Mouse (Mus musculus): ENCODE results near the gene Vps37b. TPM values are rescaled to one million over a fixed set of nuclear protein-coding genes. Genes with fewer than 3 reads are reported as not detected.

Vps37b gene
- polyA plus RNA-seq, 1 experiment from 2014 or later, result 31.5 TPM

DNA sequence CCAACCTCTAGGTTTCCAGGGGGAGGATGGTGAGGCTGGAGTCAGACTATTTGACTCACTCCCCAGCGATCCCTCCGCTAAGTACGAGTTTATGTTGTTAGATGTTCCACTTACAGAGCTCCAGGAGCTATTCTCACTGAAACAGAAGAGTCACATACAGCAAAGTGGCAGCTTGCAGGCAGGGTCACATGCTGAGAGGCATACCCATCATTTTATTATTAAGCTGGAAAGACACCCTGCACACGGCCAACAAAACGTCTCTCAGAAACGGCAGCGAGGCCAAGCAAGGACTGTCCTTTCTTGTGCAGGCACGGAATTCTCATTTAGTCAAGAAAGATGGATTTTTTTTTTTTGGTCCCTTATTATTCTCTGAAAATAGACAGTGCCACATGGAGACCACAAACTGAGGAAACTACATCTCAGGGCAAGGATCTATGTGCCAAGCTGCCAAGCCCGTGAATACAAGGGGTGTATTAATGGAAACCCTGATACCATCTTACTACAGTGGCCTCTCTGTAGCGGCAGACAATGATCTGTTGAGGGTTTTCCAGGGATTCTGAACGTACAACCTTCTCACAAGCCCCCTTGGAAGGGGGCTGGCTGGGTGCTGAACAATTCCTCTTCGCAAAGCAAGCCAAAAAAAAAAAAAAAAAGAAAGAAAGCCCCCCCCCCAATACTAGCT is 1.5 kb downstream of the Vps37b start:
- Histone ChIP-seq H3K36me3 (ENCODE audit: control insufficient read depth, insufficient read depth, low read length) (peaks cover 5% of the 10 kb centered on the region; the same call in 1 of the 2 replicates), H3K4me1 (ENCODE audit: control insufficient read depth, insufficient read depth, low read length) (peaks cover 36% of the 10 kb centered on the region), H3K4me2 (replicated peaks; ENCODE audit: low read depth, low read length) (peak overlapping the region; percentile 81), H3K4me3 (ENCODE audit: low read depth, low read length) (peak overlapping the region; percentile 91), H3K9me3 (ENCODE audit: control insufficient read depth, low read depth, low read length) (no peaks in the 10 kb centered on the region), H3K9ac (replicated peaks; ENCODE audit: low read depth, low read length) (peak overlapping the region; percentile 90), H3K27ac (ENCODE audit: low read length) (peak overlapping the region; percentile 91; the same call in 1 of the 2 replicates), H3K27me3 (ENCODE audit: control insufficient read depth, insufficient read depth, low read length) (no peaks in the 10 kb centered on the region)
- WGBS, result 51% methylated on average over 12 of the region's 12 CpGs
- ATAC-seq (ENCODE audit: insufficient number of reproducible peaks, insufficient read depth, low FRiP score, low read depth), result no peak

DNA sequence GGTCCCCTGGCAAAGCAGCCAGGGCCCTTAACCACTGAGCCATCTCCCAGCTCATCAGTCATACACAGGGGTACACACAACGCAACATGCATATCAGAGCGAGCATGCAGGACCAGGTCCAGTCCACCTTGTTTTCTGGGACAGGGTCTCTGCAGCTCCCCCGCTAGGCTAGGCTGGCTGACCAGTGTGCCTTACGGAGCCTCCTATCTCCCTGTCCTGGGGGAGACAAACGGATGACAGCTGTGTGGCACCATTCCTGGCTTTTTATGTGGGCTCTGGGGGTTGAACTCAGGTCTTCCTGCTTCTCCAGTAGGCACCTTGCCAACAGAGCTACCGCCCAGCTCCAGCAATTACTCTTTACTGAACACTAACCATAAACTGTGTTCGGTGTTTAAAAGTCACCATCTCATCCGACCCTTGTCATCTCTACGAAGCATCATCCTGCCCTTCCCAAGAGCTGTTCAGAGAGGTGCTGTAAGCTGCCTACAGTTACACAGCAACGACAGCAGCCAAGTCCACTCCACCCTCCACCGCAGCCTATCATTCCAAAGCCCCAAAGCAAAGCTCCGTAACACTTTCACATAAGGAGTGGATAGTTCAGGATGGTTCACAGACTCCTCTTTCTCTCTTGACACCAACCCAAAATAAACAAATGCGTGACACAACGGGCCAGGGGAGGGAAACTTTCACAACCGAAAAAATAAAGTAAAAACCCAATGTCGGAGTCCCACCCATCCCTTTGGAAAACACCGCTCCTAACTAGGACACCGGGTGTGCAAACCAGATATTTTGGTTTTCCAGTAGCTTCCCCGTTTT is 2.6 kb downstream of the Vps37b start:
- H3K4me3 ChIP-seq (ENCODE audit: low read depth, low read length), result no peak overlapping the region

DNA sequence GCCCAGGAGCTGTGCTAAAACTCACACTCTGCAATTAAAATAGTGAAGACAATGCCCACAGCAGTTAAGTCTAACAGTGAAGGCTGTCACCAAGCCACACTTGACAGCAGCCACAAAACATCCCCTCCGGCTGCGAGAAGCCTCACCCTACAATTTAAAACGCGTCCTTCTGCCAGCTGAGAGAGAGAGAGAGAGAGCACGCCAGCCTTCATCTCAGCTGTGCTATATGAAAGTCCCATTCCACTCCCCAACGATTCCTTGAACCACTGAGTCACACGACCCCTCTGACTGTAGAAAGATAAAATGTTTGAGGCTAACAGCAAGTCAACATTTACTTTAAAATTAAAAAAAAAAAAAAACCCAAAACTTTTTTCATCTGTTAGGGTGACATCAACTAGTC is 3.4 kb downstream of the Vps37b start:
- H3K27ac ChIP-seq (ENCODE audit: low read length), result no peak overlapping the region
- ATAC-seq (ENCODE audit: insufficient number of reproducible peaks, insufficient read depth, low FRiP score, low read depth), result no peak
- H3K4me3 ChIP-seq (ENCODE audit: low read depth, low read length), result no peak overlapping the region
- H3K9me3 ChIP-seq (ENCODE audit: control insufficient read depth, low read depth, low read length), result no peaks in the 10 kb centered on the region
- H3K4me2 ChIP-seq (replicated peaks; ENCODE audit: low read depth, low read length), result no peak overlapping the region
- 72% methylated on average over 7 of the region's 7 CpGs for WGBS
- no peaks in the 10 kb centered on the region for H3K27me3 ChIP-seq (ENCODE audit: control insufficient read depth, insufficient read depth, low read length)
- H3K36me3 ChIP-seq (ENCODE audit: control insufficient read depth, insufficient read depth, low read length), result peaks cover 5% of the 10 kb centered on the region; the same call in 1 of the 2 replicates
- no peak overlapping the region for H3K9ac ChIP-seq (replicated peaks; ENCODE audit: low read depth, low read length)
- H3K4me1 ChIP-seq (ENCODE audit: control insufficient read depth, insufficient read depth, low read length), result peaks cover 36% of the 10 kb centered on the region

More for the DNA sequence above, 2.6 kb downstream of the Vps37b start:
- Histone ChIP-seq H3K36me3 (ENCODE audit: control insufficient read depth, insufficient read depth, low read length) (peaks cover 5% of the 10 kb centered on the region; the same call in 1 of the 2 replicates), H3K9ac (replicated peaks; ENCODE audit: low read depth, low read length) (no peak overlapping the region), H3K4me1 (ENCODE audit: control insufficient read depth, insufficient read depth, low read length) (peaks cover 36% of the 10 kb centered on the region), H3K9me3 (ENCODE audit: control insufficient read depth, low read depth, low read length) (no peaks in the 10 kb centered on the region), H3K27me3 (ENCODE audit: control insufficient read depth, insufficient read depth, low read length) (no peaks in the 10 kb centered on the region), H3K4me2 (replicated peaks; ENCODE audit: low read depth, low read length) (peak overlapping the region; percentile 81; the same call in 1 of the 2 replicates), H3K27ac (ENCODE audit: low read length) (no peak overlapping the region)
- 79% methylated on average over 19 of the region's 19 CpGs for WGBS
- ATAC-seq (ENCODE audit: insufficient number of reproducible peaks, insufficient read depth, low FRiP score, low read depth), result no peak

DNA sequence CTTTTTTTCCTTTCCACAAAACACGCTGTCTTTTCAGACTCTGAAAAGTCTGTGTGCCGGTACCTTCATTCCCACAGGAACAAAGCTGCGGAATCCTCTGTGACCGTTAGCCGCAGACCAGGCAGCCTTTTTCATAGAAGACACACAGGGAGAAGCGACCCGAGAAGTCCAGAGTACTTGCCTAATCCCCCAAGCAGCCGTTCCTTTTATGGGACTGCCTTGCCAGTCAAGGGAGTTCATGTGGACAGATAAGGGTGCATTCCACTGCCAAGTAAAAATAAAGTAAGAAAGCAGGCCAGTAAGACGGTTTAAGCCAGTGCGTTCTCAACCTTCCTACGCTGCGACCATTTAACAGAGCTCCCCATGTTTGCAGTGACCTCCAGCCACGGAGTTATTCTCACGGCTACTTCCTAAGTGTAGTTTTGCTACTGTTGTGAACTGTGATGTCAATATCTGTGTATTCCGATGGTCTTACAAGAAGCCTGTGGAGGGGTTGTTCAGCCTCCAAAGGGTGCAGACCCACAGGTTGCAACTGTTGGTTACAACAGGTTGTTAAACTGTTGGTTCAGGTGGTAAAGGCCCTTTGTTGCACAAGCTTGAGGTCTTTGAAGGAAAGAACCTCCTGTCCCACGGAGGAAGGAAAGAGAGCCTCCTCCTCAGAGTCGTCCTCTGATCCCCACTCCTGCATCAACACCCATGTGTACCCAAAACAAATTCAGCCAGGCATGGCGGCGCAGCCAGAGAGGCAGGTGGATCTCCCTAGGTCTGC is 4.2 kb downstream of the Vps37b start:
- no peak overlapping the region for H3K4me3 ChIP-seq (ENCODE audit: low read depth, low read length)
- H3K4me1 ChIP-seq (ENCODE audit: control insufficient read depth, insufficient read depth, low read length), result peaks cover 36% of the 10 kb centered on the region
- 0 out of 2 replicates have a peak overlapping the region, but pooled peaks have one; percentile 5 for H3K4me2 ChIP-seq (replicated peaks; ENCODE audit: low read depth, low read length)
- H3K9me3 ChIP-seq (ENCODE audit: control insufficient read depth, low read depth, low read length), result no peaks in the 10 kb centered on the region
- H3K27ac ChIP-seq (ENCODE audit: low read length), result no peak overlapping the region
- no peaks in the 10 kb centered on the region for H3K27me3 ChIP-seq (ENCODE audit: control insufficient read depth, insufficient read depth, low read length)
- 74% methylated on average over 19 of the region's 19 CpGs for WGBS
- no peak for ATAC-seq (ENCODE audit: insufficient number of reproducible peaks, insufficient read depth, low FRiP score, low read depth)
- no peak overlapping the region for H3K9ac ChIP-seq (replicated peaks; ENCODE audit: low read depth, low read length)
- peaks cover 5% of the 10 kb centered on the region; the same call in 1 of the 2 replicates for H3K36me3 ChIP-seq (ENCODE audit: control insufficient read depth, insufficient read depth, low read length)

DNA sequence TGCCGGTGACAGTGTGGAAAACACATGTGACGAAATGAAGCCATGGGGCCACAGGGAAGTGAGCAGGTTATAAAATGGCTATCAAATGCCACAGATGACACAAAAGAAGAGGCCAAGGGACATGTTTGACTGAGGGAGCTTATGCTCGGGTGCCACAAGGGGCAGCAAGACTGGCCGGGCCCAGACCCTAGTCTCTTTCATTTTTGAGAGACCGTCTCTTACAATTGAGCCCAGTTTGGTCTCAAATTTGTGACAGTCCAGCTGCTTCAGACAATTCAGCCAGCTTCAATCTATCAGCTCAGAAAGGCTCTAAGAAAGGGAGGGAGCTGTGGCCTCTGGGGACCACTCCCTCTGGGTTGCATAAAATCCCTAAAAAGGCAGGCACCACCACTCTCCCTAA is 5.5 kb downstream of the Vps37b start:
- Histone ChIP-seq H3K4me1 (ENCODE audit: control insufficient read depth, insufficient read depth, low read length) (peaks cover 36% of the 10 kb centered on the region), H3K4me3 (ENCODE audit: low read depth, low read length) (no peak overlapping the region), H3K36me3 (ENCODE audit: control insufficient read depth, insufficient read depth, low read length) (peaks cover 8% of the 10 kb centered on the region; the same call in 1 of the 2 replicates), H3K27ac (ENCODE audit: low read length) (no peak overlapping the region), H3K4me2 (replicated peaks; ENCODE audit: low read depth, low read length) (no peak overlapping the region), H3K27me3 (ENCODE audit: control insufficient read depth, insufficient read depth, low read length) (no peaks in the 10 kb centered on the region), H3K9ac (replicated peaks; ENCODE audit: low read depth, low read length) (no peak overlapping the region), H3K9me3 (ENCODE audit: control insufficient read depth, low read depth, low read length) (no peaks in the 10 kb centered on the region)
- ATAC-seq (ENCODE audit: insufficient number of reproducible peaks, insufficient read depth, low FRiP score, low read depth), result no peak
- WGBS, result 77% methylated on average over 5 of the region's 5 CpGs

DNA sequence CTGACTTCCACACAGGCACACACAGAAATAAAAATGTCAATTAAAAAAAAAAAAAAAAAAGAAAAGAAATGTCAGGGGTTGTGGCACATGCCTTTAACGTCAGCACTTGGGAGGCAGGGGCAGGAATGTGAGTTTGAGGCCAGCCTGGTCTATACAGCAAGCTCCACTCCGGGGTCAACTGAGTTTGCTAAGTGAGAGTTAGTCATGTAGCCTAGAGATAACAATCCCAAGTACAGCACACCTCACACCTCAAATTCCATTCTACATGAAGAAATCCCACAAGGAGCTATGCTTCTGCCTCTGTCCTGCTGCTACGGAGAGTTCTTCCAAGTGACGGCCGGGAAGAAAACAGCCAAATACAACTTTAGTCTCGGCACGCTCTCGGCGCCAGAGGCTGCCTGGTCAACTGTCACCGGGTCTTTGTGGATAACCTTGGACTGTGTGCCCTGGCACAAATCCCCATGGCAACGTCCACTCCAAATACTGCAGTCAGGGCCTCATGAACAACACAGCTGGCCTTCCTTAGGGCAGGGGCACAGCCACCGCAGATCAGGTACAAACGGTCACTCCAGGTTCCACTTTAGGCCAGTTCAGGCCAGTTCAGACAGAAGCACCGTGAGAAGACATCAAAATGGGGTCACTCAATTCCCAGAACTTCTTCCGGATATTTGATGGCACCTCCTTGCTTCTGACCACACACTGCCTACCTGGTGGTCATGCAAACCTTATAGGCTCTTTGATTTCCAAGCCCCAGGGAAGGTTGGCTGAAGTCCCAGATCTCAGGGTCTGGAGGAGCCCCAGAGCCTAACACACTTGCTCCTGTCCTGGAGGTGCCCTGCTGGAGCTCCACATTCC is 6.3 kb downstream of the Vps37b start:
- Histone ChIP-seq H3K9me3 (ENCODE audit: control insufficient read depth, low read depth, low read length) (no peaks in the 10 kb centered on the region), H3K36me3 (ENCODE audit: control insufficient read depth, insufficient read depth, low read length) (peaks cover 8% of the 10 kb centered on the region; the same call in 1 of the 2 replicates), H3K27me3 (ENCODE audit: control insufficient read depth, insufficient read depth, low read length) (no peaks in the 10 kb centered on the region), H3K4me3 (ENCODE audit: low read depth, low read length) (no peak overlapping the region), H3K4me1 (ENCODE audit: control insufficient read depth, insufficient read depth, low read length) (peaks cover 33% of the 10 kb centered on the region), H3K27ac (ENCODE audit: low read length) (no peak overlapping the region), H3K4me2 (replicated peaks; ENCODE audit: low read depth, low read length) (no peak overlapping the region), H3K9ac (replicated peaks; ENCODE audit: low read depth, low read length) (no peak overlapping the region)
- 88% methylated on average over 15 of the region's 15 CpGs for WGBS
- ATAC-seq (ENCODE audit: insufficient number of reproducible peaks, insufficient read depth, low FRiP score, low read depth), result 0 out of 2 replicates have a peak, but pooled peaks have one; percentile 42

DNA sequence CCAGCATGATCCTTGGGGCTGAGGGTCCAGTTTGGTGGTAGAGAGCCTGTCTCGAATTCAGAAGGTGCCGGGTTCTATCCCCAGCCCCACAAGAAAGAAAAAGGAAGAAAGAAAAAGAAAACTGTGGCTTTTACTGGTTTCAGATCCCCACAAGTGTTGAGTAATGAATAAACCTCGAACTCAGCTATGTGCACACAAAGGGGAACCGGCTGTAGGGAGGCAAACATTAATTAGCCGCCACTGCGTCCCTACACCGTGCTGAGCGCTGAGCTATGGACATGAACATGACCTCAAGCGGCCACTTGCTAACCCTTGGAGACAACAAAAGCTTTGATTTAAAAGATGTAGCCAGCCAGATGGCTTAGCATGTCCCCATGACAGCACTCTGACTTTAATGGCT is 6.9 kb downstream of the Vps37b start:
- ATAC-seq (ENCODE audit: insufficient number of reproducible peaks, insufficient read depth, low FRiP score, low read depth), result no peak
- Histone ChIP-seq H3K4me3 (ENCODE audit: low read depth, low read length) (no peak overlapping the region), H3K27me3 (ENCODE audit: control insufficient read depth, insufficient read depth, low read length) (no peaks in the 10 kb centered on the region), H3K4me1 (ENCODE audit: control insufficient read depth, insufficient read depth, low read length) (peaks cover 26% of the 10 kb centered on the region), H3K27ac (ENCODE audit: low read length) (no peak overlapping the region), H3K9ac (replicated peaks; ENCODE audit: low read depth, low read length) (no peak overlapping the region), H3K9me3 (ENCODE audit: control insufficient read depth, low read depth, low read length) (no peaks in the 10 kb centered on the region), H3K36me3 (ENCODE audit: control insufficient read depth, insufficient read depth, low read length) (peaks cover 8% of the 10 kb centered on the region; the same call in 1 of the 2 replicates), H3K4me2 (replicated peaks; ENCODE audit: low read depth, low read length) (no peak overlapping the region)
- WGBS, result 59% methylated on average over 9 of the region's 9 CpGs

Data from stomach, embryonic 14.5 days (tissue).